Mouse (Mus musculus) hindlimb bud, embryonic 11.5 days (tissue): ENCODE data around the gene Tshz2.

Experiments used
- DNase-seq: peaks from one replicate; pipeline ENCODE4 v3.0.0-alpha.2; 2012; ENCODE audit warnings: low read depth, low spot score; ENCODE audit errors: extremely low spot score

The Tshz2 gene

DNA sequence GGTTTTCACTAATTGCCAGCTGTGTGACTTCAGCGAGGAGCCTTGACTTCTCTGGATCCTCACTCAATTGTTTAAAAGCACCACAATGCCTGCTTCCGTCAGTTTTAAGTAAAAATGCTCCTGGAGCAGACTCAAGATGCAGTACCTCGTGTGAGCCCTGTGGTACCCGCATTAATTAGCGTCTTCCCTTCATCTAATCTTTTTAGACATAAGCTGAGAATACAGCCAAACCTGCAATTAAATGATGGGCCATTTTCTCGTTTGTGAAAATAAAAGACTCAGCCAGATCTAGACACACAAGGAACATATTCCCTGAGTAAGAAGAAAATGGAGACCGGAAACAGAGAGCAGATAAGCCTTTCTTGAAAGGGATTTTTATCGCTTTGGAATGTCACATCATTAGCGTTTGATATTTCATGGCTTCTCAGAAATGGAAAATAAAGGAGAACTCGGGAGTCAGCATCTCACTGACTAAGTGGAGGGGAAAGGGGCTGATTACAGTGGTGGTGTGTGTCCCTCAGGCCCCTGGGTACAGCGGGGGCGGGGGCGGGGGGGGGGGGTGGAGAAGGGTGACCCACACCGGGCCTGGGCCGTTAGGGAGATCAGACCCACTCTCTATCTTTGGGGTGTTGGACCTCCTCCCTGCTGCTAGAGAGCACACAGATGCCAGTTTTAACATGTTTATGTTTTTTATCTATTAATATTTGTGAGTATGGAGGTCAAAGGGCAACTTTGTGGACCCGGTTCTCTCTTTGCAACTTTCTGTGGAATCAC, 364.6 kb downstream of the Tshz2 start:
- DNase-seq: no peak

DNA sequence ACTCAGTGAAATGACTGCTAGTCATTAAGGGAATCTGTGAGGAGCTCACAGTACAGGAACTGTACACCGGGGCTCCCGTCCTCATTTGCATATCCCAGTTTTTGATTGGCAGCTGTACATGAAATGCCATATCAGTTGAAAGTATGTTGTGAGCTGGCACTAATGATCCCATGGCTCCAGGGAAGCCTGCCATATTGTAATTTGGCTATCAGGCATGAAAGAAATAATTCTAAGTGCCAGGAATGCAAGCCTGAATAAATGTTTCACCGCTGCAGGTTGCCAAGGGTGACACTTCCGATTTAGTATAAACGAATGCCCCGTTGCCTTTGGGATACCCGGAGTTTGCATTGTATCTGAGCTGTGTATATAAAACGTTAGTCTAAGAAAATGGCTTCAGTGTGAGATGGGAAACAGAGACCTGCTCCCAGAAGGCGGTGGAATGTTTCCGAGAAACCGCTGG, 366.1 kb downstream of the Tshz2 start:
- no peak for DNase-seq

DNA sequence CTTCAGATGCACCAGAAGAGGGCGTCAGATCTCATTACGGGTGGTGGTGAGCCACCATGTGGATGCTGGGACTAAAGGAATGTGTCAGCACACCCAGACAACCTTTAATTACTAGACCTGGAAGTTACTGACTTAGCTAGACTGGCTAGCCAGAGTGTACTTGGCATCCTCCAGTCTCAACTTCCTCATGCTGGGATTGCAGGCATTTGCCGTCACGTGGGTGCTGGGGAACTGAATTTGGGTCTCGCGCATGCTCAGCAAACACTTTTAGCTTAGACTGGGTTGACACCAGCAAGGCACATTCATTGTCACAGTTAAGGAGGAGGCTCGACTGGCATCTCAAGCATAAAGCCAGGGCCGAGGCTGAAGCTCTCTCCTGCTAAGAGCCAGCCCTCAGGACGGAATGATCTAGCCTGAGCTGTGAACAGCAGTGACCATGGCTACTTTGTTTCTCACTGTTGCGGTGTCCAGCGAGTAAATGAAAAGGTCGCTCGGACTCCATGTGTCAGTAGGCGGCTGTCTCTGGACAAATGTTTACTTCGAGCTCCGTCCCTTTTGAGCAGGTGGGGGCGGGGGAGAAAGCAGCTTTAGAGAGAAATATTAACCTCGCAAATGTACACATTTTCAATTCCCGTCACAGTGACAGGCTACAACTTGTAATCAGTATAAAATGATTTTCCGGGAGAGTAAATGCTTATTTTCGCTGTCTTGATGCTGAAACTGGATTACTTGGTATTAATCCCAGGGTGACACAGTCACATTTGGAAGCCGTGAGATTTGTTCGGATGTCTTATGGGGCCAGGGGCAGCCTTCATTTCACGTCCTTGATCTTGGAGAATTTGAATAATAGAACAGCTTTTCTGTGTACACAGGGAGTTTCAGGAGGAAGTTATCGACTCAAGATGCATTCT, 370.0 kb downstream of the Tshz2 start:
- DNase-seq: no peak

DNA sequence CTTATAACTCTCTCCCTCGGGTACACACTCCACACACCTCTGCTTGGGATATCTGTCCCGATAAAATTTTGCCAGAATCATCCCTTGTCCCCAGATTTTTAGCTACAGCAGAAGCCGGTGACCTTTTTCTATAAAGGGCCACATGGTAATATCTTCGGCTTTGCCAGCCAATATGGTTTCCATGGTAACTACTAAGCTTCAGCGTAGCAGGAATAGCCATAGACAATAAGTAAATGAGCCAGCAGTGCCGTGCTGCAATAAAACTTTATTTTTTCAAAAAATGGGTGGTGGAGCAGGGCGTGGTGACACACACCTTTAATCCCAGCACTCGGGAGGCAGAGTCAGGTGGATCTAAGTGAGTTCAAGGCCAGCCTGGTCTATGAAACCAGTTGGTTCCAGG, 370.9 kb downstream of the Tshz2 start:
- DNase-seq: no peak

DNA sequence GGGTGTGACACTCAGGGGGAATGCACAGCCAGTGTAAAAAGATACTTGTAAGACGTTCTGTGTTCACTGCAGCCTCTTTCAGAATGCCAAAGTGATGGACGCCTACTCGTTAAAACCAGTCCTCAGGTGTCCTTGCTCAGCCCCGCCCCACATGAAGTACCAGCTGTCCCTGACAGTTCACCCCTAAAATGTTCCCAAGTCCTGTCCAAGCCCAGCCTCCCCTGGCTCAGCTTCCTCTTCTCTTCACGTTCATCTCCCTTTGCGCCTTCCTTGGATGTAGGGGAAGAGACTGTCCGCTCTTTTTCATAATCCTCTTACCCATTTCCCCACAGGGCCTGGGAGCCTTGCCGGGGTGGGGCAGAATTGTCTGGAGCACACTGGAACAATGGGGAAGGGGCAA, 374.0 kb downstream of the Tshz2 start:
- no peak for DNase-seq

DNA sequence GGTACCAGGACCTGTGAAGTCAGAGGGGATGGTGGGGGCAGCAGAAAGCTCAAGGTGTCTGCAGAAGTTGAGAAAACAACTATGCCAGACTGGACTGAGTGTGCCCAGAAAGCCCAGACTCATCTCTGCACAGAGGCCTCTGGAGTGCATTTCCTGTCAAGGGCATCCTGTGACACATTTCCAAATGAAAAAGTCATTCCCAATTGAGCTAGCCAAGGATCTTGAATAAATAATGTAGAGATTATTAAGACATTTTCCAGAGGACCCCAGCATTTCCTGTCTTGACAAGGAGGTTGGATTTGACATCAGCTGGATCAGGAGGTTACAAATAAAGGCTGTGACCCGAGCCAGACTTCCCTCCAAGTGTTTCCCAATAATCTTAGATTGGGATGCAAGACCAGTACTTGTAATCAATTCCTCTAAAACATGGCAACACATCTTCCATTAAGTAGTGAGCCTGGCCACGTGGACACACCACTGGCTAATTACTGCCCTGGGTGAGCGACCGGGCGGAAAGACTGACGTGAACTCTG, 374.7 kb downstream of the Tshz2 start:
- DNase-seq: no peak

DNA sequence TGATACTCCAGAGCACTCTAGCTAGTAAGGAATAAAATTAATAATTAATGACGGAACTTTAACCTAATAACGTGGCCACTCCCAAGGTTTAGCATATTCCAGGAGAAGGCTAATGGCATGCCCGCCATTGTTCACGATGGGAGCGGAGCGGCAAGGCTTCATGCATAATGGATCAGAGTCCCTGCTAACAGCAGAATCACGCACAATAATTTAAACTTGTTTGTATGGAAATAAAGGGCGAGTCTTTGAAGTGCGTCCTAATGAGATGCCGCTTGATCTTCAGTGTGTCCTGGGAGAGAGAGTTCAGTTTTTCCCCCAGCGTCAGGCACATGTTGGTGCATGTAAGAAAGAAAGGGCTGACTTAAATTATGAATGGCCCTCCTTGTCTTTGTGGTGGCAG, 376.9 kb downstream of the Tshz2 start:
- DNase-seq: no peak

DNA sequence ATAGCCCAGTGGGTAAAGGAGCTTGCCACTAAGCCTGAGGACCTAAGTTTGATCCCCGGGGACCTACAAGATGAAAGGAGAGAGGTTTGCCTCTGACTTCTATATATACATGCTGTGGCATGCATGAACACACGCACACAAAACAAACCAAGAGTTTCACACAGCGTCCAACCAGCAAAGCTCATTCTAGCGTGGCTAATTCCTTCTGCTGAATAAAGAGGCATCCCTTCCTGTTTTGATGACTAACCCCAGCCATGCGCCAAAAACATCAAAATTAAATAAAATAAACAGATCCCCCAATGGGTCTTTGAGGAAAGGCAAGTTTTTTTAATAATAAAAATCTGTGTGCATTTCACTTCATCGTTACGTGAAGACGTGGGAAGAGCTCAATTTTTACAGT, 379.0 kb downstream of the Tshz2 start:
- no peak for DNase-seq

DNA sequence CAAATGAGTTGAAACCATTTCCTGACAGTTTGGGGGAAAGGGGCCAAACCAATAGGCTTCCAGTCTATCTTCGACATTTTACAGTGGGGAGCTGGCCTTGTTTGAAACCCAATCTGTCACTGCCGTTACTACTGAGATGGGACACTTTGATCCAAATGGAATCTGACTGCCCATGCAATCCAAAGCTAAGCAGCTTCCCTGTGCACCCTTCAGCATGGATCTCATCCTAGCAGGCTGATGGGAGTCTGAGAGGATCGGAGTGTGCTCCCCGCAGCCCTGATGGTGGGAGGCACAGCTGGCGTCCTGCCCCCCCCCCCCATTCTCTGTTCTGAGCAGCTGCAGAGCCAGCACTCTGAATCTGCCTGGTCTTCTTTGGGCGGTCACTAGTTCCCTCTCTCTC, 384.5 kb downstream of the Tshz2 start:
- no peak for DNase-seq

DNA sequence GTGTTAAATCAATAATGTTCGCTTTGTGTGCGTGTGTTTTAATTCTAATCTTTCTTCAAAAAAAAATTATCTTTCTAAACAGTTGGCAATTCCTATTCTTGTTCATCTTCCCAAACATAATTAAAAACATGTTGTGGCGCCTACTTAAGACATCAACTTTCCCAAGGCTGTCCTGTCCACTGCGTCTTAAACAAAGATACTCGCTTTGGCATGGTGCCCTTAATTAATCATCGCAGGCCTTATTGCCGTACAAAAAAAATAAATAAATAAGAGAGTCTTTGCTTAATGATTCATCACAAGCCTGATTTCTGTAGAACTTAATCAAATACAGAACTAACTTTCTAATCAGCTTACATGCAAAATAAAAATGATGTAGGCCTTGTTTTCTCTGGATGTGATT, 385.1 kb downstream of the Tshz2 start:
- no peak for DNase-seq

DNA sequence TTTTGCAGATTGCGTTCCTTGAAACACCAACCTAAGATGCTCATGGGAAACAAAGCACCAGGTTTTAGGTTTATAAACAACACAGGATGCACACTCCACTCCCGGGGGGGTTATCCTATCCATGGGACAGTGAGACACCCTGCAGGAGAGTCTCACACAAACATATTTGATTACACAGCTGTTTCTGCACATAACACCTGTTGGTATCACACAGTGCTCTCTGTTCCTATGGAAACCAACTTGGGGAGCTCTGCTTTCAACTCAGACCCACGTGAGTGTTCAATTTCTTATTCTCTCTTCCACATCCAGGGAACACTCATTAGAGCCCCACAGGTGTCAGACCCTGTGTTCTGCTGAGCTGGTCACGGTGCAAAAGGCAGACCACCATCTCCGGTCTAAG, 390.1 kb downstream of the Tshz2 start:
- DNase-seq: no peak

DNA sequence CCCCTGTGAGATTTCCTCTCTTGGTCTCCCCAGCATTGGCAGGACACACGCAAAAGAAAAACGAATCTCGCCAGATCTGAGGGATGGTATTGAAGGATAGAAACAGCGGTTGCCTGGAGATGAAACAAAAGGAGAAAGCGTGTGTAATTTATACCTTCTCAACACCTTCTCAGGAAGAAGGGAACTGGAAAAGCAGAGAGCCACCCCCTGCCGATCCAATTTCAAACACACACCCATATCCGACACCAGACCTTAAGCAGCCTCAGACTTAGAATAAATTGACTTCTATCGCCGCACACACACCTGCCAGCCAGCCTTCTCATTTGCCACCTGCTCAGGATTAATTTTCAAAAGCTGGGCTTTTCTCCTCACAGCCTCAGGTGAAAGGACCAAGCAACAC, 390.9 kb downstream of the Tshz2 start:
- DNase-seq: no peak

DNA sequence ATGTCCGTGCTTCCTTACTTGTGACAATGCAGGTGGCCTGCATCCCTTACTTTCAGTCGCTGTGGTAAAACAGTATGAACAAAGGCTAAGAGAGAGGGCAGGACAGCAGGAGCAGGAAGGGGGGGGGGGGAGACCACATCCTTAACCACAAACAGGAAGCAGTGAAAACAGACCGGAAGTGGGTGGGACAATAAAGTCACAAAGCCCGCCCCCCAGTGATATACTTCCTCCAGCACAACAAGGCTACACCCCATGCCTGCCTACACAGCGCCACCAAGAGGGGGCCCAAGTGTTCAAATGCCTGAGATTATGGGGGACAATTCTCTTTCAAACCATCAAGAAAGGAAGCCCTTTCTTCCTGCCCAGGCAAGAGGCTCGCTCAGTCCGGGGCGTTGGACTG, 392.1 kb downstream of the Tshz2 start:
- no peak for DNase-seq

DNA sequence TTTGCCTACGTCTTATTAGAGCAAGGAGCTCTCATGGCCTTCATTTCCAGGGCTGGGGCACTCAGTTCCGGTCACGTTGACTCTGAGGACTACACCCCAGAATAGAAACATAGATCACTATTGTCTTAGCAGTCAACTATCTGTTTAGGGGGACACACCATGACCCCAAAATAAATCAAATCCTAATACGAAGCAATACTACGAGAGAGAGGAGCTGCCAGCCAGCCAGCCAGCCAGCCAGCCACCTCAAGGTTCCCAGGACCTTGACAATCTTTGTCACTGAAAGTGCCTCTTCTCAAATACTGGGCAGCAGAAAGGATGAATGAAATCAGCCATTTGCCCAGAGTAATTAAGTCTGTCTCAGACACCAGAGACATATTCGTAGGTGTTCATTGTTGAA, 393.1 kb downstream of the Tshz2 start:
- DNase-seq: no peak

DNA sequence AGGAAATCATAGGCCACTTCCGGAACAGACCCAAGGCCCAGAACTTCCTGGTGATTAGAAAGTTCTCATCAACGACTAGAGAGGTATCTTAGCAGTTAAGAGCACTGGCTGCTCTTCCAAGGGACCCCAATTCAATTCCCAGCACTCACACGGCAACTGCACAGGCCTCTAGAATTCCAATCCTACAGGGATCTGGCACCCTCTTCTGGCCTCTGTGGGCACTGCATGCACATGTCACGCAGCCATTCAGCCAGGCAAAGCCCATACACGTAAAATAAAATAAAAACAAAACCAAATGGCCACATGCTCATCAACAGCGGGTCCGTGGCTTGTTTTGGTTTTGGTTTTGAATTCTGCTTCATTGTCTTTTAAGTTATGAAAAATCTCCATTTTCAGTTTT, 395.0 kb downstream of the Tshz2 start:
- no peak for DNase-seq

DNA sequence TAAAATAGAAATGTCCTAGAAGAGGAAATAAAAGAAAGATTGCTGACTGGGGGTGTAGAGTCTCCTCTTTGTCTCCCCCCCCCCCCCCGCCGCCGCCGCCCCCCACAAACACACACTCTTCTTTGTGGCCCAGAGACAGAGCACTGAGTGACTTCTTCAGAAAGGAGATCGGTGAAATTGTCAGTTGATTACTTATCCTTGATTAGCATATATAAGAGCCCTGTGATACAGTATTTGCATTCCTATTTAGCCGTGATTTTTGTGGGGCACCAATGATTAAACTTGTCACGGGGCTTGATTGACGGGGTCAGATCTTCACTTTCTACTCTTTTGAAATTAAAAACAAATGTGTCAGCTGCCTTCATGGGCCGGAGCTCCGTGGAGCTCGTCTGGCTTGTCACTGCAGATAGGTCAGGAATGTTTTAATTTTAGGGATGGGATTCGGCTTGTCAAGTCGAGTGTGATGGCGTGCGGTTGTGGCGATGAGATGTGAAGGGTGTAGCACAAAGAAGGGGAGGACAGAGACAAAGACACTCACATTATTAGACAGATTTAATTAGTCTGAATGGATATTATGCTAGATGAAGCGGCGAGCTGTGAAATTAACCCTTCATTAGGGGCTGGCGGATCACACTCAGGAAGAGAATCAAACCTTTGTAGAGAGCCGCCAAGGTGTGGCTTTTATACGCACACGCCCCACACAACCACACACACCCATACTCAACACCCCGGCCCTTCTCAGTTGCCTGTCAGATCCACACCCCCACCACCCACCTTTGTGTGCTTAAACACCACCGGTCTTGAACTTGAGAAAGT, 395.9 kb downstream of the Tshz2 start:
- no peak for DNase-seq

DNA sequence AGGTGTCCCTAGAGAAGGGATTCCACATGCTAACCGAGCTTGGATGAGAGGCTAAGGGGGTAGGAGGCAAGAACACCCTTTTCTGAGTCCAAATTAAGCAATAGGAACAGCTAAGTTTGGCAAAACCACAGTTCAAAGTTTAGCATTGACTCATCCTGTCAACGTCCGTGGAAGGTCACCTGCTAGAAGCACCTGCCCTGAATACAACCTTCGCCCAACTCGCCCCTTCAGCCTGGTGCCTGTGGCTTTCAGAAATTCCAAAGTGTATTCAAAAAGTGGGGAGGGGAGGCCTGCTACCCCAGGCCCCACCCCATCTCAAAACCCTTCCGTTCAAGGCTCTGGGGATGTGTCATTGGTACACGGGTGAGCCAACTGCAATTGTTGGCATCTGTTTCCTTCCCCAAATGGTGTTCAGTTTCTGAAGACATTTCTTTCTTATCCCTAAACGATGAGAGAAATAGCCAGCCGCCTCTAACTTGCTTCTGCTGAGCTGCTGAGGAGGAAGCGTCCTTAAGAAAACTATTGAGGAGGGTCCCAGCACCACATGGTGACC, 396.6 kb downstream of the Tshz2 start:
- no peak for DNase-seq

DNA sequence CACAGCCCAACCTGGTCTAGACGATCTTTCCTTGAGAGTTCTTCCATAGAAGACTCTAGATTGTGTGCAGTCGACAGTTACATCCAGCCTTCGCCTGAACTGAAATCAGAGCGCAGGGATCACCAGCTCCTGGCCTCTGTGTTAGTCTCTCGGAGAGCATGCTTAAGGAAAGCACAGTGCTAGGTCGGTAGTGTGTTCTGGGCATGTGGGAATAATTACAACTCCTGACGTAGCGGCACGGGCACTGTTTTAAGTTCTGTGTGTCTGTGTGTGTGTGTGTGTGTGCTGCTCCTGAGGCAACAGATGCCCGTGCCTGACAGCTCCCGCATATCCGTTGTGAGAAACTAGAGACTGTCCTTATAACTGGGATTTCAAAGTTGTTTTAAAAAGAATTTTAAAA, 398.4 kb downstream of the Tshz2 start:
- DNase-seq: no peak

DNA sequence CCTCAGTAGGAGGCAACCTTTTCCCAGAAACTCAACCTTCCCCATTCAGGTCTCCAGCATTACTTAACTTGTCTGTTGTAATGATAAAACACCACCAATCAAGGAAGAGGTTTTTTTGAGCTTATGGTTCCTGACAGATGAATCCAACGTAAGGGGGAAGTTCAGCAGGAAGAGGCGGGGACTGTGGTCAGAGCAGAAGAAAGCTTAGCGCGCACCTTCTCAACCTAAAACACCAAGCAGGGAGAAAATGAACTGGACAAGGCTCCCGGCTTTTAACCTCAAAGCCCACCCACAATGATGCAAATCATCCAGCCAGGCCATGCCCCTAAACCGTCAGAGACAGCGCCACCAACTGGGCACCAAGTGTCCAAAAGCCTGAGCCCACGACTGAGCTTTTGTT, 399.1 kb downstream of the Tshz2 start:
- no peak for DNase-seq

DNA sequence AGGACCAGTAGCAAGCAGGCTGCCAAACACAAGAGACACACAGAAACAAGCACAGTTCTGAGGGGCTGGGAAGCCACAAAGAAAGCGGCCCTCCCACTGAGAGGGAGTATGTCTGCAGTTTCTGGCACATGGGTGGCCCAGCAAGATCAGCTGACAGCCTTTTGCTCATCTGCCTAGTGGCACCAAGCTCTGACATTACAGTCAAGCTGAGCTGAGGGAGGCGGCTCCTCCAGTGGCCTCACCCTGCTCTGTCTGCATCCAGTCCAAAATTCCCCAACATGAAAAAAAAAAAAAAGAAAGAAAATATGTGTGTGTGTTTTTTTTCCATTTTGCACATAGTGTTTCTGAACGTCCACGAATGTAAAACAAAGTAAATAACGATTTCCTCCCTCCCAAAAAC, 400.4 kb downstream of the Tshz2 start:
- DNase-seq: no peak

DNA sequence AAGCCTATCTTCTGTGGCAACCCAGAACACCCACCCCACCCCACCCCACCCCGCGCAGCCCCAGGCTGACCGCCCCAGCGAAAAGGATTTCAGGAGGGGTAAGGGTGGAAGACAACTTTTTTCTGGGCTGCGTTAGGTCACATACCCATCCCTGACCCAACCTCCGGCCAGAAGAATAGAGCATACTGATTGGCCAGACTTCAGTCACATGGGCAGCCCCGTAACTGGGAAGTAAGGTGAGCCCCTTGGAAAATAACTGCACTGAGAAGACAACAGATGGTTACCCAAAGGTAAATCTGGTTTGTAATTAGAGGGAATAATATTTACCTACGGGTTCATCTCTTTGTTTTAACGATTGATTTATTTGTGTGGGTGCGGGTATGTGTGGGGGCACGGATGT, 402.0 kb downstream of the Tshz2 start:
- DNase-seq: no peak
